Mouse (Mus musculus): ENCODE measurements around the gene Rassf7.
"Not testable (repeated sequence)": the region's sequence is repeated elsewhere in the genome, so short reads cannot be mapped to it uniquely, and the experiment has no call there.

The Rassf7 gene

DNA sequence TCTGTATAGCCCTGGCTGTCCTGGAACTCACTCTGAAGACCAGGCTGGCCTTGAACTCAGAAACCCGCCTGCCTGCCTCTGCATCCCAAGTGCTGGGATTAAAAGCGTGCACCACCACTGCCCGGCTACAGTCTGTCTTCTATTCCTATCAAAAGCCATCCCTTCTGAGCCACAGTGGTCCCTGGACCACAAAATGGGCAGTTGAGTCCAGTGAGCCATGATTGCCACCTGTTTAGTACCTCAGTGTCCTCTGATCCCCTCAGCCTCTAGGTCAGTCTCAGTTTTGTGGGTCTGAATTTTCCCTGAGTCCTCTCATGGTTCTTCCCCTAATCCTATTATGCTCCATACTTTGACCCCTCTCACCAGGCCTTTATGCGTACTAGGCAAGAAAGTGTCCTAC is 12.1 kb downstream of the Rassf7 start:
- no peak for DNase-seq

DNA sequence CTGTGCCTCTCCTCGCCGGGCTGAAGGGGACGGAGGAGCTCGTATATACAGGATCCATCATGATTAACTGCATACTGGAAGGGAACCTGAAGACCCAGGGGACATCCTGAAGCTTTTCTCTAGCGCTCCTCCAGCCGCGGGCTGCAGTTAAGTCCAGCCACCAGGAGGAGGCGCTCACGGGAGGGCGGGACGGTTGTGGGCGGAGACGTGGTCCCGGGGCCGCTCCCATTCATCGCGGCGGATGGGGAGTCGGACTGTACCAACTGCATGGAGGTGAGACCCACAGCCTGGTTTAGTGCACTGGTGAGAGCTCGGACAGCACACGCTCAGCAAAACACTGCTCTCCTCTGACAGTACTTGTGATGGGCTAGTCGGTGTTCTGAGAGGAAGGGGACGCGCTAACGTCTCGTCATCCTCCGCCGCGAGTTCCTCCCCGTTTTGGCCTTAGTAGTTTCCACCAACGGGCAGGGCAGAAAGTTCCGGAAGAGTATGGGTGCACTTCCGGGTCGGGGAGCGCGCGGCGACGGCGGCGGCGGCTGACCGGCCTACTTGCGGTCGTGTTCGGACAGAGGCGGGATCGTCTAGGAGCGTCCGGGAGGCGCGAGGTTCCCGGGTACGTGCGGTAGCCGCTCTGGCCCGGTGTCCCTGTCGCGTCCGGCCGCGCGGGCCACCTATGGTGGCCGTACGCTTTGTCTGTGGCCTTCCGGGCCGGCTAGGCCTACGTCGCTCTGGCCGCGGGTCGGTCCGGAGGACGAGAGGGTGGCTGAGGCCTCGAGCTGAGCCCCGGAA is 12.8 kb downstream of the Rassf7 start, which contains the start of gene Phrf1:
TSS of gene Phrf1 (plus strand) at position 506 of the 789 bp plus-strand sequence.
- peak; percentile 95 for DNase-seq

DNA sequence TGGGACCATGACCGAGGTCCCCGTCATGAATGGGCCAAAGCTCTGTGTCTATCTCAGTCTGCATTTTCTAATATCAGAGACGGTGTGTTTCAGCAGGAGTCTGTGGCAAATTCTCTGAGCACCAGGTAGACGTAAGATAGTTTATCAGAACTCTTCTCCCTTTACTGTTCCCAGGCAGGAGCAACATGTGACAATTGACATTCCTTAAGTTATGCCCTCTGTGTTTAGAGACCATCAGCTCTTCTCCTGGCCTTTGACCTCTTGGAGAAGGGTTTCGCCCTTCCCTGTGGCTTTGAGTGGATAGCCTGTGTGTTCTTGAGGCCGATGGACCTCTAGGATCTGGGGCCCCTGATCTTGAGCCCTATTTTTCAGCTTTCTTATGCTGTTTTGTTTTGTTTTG is 14.0 kb downstream of the Rassf7 start:
- DNase-seq: no peak

DNA sequence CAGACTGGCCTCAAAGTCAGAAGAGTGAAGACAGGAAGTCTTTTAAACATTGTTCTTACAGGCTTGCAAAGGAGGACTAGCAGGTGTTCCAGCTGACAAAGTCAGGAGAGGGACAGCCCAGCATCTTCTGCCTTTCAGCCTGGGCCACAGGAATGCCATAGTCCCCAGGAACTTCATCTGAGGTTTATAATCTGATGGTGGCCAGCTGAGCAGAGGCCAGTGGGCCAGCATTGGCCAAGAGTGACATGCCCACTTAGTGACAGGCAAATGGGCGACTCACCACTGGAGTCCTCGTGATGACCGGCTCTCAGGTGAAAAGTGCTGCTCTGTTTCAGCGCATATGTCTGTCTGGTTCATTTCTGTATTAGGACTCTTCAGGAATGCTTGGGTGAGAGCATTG is 14.9 kb downstream of the Rassf7 start:
- DNase-seq: no peak

DNA sequence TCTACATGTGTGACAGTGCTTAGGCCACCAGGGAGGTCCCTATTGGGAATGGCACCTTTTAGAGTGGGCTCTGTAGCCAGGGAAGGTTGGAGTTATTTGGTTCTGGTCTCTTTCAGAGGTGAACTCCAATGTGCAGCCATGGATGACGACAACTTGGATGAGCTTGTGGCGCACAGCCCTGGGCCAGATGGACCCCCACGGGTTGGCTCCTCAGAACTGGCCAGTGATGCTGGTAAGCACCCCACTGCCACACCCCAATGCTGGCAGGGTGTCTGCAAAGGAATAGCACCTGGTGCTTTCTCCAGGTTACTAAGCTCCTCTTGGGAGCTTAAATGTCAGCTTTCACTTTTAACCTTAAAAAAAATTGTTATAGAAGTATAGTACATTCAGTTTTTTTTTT is 15.5 kb downstream of the Rassf7 start:
- DNase-seq: no peak

DNA sequence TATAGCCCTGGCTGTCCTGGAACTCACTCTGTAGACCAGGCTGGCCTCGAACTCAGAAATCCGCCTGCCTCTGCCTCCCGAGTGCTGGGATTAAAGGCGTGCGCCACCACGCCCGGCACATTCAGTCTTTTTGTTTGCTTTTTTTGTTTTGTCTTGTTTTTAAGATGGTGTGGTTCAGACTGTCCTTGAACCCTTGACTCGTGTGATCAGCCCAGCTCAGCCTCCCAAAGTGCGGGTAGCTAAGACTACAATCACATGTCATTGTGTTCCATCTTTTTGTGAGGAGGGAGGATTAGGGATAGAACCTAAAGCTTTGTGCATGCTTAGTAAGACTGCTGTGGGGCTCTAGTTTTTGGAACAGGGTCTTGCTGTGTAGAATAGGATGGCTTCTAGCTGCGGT is 15.9 kb downstream of the Rassf7 start:
- DNase-seq: no peak

DNA sequence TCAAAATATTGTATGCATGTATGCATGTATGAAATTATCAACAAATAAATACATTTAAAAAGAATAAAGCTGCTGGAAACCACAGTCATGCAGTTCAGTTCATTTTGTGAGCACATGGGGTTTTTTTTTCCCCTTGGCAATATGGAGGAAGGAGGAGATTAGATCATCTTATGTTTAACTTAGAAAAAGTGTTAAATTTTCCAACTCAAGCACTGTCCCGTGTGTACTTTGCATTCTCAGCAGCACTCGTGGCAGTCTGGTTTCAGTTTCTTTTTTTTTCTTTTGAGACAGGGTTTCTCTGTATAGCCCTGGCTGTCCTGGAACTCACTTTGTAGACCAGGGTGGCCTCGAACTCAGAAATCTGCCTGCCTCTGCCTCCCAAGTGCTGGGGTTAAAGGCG is 34.8 kb downstream of the Rassf7 start:
- not testable (repeated sequence) for DNase-seq

DNA sequence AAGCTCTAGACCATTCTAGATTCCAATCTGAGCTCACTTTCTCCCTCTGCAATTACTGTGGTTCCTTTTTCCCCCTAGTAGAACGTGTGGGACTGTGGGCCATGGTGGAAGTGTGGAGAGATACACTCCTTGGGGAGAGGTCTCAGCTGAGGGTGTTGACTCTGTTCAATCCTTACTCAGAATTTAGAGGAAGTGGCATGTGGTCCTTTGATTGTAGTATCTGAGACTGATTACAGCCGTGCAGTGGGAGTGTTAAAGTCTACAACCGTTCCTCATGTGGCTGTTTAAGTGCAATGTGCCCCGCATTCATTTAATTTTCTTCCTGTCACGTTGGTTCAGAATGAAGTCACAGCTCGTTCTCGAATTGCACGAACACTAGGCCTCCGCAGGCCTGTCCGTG is 40.5 kb downstream of the Rassf7 start:
- no peak for DNase-seq

DNA sequence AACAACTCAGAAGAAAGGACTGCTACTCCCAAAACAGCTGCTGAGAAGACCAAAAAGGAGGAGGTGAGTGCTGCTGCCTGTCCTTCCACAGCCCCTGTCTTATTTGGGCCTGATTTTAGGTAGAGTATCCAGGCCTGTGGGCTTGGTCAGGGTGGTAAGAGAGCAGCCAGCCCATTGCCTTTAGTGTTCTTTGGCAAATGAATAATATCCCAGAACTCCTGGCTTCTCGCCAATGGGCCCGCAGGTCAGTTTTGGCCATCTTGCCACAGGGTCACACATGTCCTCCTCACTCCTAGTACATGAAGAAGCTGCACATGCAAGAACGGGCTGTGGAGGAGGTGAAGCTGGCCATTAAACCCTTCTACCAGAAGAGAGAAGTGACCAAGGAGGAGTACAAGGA is 45.8 kb downstream of the Rassf7 start:
- no peak for DNase-seq

DNA sequence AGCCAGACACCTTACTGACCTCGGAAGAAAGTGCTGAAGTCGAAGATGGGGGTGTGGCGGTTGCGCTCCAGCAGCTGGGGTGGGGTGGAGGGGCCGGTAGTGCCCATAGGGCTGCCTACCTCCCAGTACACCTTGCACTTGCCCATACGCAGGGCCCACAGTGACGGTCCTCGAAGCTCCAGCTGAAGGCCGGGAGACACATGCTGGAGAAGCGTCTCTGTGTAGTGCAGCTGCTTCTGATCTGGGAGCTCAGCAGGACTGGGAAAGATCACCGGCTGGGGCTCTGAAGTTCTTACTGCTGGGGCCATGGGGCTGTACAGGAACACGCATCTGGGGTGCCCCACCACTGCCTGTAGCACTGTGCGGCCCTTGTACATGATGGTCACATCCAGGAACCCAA is 48.0 kb downstream of the Rassf7 start:
- no peak for DNase-seq

DNA sequence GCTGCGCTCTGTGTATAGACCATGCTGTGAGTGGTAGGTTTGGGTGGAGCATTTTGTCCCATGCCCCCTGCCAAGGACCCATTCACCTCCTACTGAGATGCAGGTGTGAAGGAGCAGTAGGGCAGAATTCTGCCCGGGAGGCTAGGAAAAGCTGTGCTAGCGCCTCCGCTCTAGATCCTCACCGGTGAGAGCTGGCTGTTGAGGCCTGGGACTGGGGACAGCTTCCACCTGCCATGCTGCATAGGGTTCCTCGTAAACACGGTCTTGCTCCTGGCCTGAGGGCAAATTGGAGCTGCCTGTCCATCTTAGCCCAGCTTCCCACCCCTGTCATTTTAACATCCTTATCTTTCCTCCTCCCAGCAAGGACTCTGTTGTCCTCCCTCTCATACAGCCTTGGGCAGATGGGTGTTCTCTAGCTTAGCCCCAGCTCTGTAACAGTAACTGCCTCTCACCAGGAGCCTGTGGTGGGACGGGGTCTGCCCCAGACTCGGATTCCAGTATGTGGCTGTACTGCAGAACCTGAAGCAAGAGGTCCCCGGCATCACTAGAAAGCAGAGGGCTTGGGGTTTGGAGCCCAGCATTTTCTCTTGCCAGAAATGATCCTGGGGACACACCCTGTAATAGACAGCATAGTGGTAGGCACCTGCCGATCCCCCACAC is 48.5 kb downstream of the Rassf7 start:
- DNase-seq: no peak

DNA sequence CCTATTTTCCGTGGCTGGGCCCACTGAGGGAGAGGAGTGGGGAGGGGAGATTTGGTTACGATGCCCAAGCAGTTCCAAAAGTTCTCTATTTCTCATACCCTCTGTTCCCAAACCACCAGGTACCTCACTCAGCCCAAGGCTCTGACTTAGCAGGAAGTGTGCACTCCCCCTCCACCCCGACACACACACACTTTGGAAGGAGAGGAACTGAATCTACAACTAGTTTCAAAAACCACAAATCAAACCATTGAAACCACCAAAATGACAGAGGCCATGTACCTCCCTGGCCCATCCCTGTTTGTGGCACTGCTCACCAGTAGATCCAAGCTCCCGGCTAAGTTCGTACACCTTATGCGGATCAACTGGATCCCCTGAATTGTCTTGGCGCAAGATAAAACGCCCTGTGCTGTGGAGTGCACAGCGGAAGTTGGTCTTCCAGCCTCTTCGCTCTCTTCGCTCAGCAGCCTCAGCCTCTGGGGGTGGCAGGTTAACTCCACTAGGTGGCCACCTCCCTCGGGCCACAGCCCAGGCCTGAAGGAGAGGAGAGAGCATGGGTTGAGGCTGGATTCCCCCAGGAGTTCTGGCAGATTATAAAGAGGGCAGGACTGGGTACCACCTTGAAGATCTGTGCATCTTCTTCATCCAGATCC is 49.2 kb downstream of the Rassf7 start:
- peak; percentile 58 for DNase-seq

DNA sequence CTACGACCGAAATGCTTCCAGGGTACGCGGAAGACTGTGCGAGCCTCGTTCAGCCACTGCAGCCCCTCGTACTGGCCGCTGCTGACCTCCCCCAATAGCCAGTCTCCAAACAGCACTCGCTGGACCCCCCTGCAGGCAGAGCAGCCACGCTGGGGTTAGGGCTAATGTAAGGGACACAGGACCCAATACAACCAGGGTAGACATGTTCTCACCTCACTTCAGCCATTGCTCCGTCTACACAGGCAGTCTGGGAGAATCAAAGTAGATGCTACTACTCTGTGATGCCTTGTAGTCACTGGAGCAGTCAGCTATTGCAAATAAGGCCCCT is 49.7 kb downstream of the Rassf7 start:
- no peak for DNase-seq

DNA sequence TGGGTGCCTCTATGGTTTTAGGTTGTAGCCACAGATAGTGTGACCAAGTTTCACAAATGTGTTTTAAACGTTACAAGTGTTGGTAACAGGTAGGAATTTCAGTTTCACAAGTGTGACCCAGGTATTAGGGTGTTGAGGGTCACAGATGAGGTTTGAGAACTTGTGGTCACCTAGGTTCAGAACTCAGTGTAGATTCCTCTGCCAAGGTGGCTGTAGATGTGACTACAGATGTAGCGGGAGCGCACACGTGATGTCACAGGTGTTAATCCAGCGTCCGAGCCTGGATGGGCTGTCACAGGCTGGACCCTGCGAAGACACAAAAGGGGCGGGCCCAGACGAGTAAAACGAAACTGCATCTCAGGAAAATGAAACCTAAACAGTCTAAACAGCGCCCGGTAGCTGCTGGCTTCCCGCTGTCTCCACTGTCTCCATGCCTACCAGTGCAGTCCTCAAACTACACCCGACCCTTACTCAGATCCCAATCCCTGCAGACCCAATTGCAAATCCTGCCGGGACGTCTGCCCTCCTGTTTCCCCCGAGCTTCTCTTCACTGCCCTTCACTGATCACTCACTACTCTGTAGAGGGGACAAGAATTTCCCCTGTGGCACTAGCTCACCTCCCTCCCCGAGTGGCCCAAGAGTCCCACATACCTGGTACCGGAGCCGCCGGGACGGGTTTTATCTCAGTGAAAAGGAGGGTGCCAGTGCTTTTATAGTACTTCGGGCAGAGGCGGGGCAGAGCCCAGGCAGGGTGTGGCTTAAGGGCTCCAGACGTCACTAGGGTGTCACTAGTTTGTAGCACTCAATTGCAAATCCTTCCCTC is 50.3 kb downstream of the Rassf7 start, which contains the start of gene Irf7:
TSS of gene Irf7 (minus strand) at position 743 of the 823 bp plus-strand sequence.
- DNase-seq: peak; percentile 62
